Mouse (Mus musculus) stomach, postnatal 0 days (tissue): Measurements from ENCODE around the gene Lhx4. TPM values are rescaled to one million over a fixed set of nuclear protein-coding genes. Genes with fewer than 3 reads are reported as not detected.
A peak's percentile ranks its signal among the peaks of the same experiment; 100 is the strongest.

Source experiments
- ATAC-seq: fragments of 200-750 bp; cut with Nextera tagmentation; 2 replicates; pipeline ENCODE4 v1.8.0; 2017; ENCODE audit not compliant: low FRiP score, low TSS enrichment
- DNase-seq: peaks from one replicate; pipeline ENCODE4 v3.0.0-alpha.2; 2016; ENCODE audit warnings: low spot score
- H3K27ac ChIP-seq: fragments of 300-500 bp; sonication (generic); replicated peaks from 2 replicates; pipeline ENCODE4 v1.5.1; 2014; ENCODE audit warnings: mild to moderate bottlenecking, control low read depth
- H3K27me3 ChIP-seq: fragments of 300-500 bp; sonication (generic); 2 replicates; pipeline ENCODE4 v1.6.1; 2014; ENCODE audit warnings: low read length; ENCODE audit not compliant: control insufficient read depth, insufficient read depth
- H3K36me3 ChIP-seq: fragments of 300-500 bp; sonication (generic); 2 replicates; pipeline ENCODE4 v1.6.1; 2014; ENCODE audit warnings: low read length, mixed read lengths; ENCODE audit not compliant: control insufficient read depth, insufficient read depth
- H3K4me1 ChIP-seq: fragments of 300-500 bp; sonication (generic); replicated peaks from 2 replicates; pipeline ENCODE4 v1.6.1; 2014; ENCODE audit warnings: antibody characterized with exemption; ENCODE audit not compliant: control insufficient read depth, insufficient read depth
- H3K4me2 ChIP-seq: fragments of 300-500 bp; sonication (generic); replicated peaks from 2 replicates; pipeline ENCODE4 v1.6.1; 2014; ENCODE audit warnings: low read depth, mild to moderate bottlenecking, control low read depth, moderate library complexity
- H3K4me3 ChIP-seq: fragments of 300-500 bp; sonication (generic); 2 replicates; pipeline ENCODE4 v1.5.1; 2014; ENCODE audit warnings: low read depth, low read length, control low read depth
- H3K9ac ChIP-seq: fragments of 300-500 bp; sonication (generic); 2 replicates; pipeline ENCODE4 v1.6.1; 2014; ENCODE audit warnings: mild to moderate bottlenecking, low read length, control low read depth, mixed read lengths
- H3K9me3 ChIP-seq: fragments of 300-500 bp; sonication (generic); 2 replicates; pipeline ENCODE4 v1.6.1; 2016; ENCODE audit warnings: low read length; ENCODE audit not compliant: control insufficient read depth
- CTCF ChIP-seq: IDR thresholded peaks from 2 replicates; pipeline ENCODE4 v1.5.1; 2016; ENCODE audit warnings: antibody characterized with exemption, low read depth, mild to moderate bottlenecking, moderate library complexity
- EP300 ChIP-seq: optimal IDR thresholded peaks from 2 replicates; pipeline ENCODE3; 2016; ENCODE audit warnings: antibody characterized with exemption
- WGBS: fragments of 180-500 bp; shearing (Covaris S2); extraction: QIAGEN DNeasy Blood & Tissue Kit; methylation state at CpG from one replicate; pipeline ENCODE4 v1.1.7; 2014; 5-methylcytosine and 5-hydroxymethylcytosine counted together
- polyA plus RNA-seq: library from polyadenylated mRNA; unstranded; fragments of >200 nt; fragmentation: Nextera tagmentation; extraction: Ambion mirVana; gene quantifications from 2 replicates; pipeline ENCODE4 v1.2.1, GENCODE M21; 2015

The Lhx4 gene
- polyA plus RNA-seq, 1 experiment from 2014 or later, result 0.10 TPM

DNA sequence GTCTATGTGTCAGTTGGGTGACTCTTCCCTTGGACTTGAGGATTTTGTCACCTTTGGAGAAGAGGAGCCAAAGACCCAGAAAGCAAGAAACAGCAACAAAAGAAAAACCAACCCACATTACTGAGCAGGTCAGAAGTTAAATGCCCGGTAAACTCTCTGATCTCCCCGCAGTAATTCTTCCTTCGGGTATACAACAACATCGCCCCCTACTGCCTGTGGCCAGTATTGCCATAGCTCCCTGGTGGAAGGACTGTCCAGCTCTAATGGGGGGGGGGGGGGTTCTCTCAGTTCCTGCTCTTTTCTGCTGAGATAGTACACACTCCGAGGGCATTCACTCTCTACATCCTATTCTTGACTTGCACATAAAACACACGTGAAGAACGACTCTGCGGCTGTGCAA, 30.0 kb downstream of the Lhx4 start:
- Histone ChIP-seq H3K4me1 (no peaks in the 10 kb centered on the region), H3K36me3 (no peaks in the 10 kb centered on the region), H3K27me3 (peaks cover 3% of the 10 kb centered on the region; the same call in 1 of the 2 replicates), H3K27ac (no peak overlapping the region), H3K9me3 (no peaks in the 10 kb centered on the region), H3K9ac (no peak overlapping the region), H3K4me2 (no peak overlapping the region), H3K4me3 (no peak overlapping the region)
- no peak for ATAC-seq
- no peak for TF ChIP-seq EP300
- peak; percentile 58 for TF ChIP-seq CTCF
- DNase-seq, result peak; percentile 37
- 41% methylated on average over 8 of the region's 8 CpGs for WGBS

DNA sequence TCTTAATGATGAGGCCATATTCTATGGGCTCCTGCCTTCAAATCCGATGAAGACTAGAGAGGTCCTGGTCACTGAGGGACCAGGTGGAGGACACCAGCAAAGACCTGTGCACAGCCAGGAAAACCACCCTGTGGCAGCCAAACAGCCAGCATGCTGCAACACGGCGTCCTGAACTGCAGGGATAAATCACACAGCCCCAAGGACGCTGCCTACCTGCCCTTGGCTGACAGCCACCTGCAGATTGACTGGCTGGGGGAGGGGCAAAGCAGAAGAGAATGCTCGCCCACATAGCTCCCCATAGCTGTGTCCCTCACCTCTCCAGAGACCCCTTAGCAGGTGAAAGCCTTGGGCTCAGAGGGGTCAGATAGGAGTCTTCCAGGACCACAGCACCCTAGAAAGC, 31.5 kb downstream of the Lhx4 start:
- TF ChIP-seq EP300 (no peak), CTCF (no peak)
- no peaks in the 10 kb centered on the region for H3K4me1 ChIP-seq
- peaks cover 3% of the 10 kb centered on the region; the same call in 1 of the 2 replicates for H3K27me3 ChIP-seq
- ATAC-seq (no peak), DNase-seq (no peak)
- no peak overlapping the region for H3K27ac ChIP-seq
- H3K4me3 ChIP-seq, result no peak overlapping the region
- H3K36me3 ChIP-seq, result no peaks in the 10 kb centered on the region
- H3K9ac ChIP-seq, result no peak overlapping the region
- no peak overlapping the region for H3K4me2 ChIP-seq
- WGBS, result 35% methylated on average over 5 of the region's 5 CpGs
- no peaks in the 10 kb centered on the region for H3K9me3 ChIP-seq

- Histone ChIP-seq H3K27me3 (peaks cover 3% of the 10 kb centered on the region; the same call in 1 of the 2 replicates), H3K4me3 (no peak overlapping the region), H3K9me3 (no peaks in the 10 kb centered on the region), H3K4me2 (no peak overlapping the region), H3K4me1 (no peaks in the 10 kb centered on the region), H3K36me3 (no peaks in the 10 kb centered on the region), H3K27ac (no peak overlapping the region), H3K9ac (no peak overlapping the region)
- no peak for TF ChIP-seq EP300
- TF ChIP-seq CTCF, result no peak
- ATAC-seq (no peak), DNase-seq (no peak)
- 81% methylated on average over 3 of the region's 3 CpGs for WGBS
Observed at GRCm38 (mm10) chr1:155718851-155719250, 32.6 kb downstream of the Lhx4 start.

GRCm38 (mm10) chr1:155717301-155717700, 34.2 kb downstream of the Lhx4 start:
- ATAC-seq (no peak), DNase-seq (no peak)
- TF ChIP-seq CTCF, result no peak
- no peak for TF ChIP-seq EP300
- no peak overlapping the region for H3K4me3 ChIP-seq
- H3K9ac ChIP-seq, result no peak overlapping the region
- no peak overlapping the region for H3K27ac ChIP-seq
- H3K4me1 ChIP-seq, result no peaks in the 10 kb centered on the region
- no peaks in the 10 kb centered on the region for H3K9me3 ChIP-seq
- no peaks in the 10 kb centered on the region for H3K27me3 ChIP-seq
- WGBS, result 88% methylated on average over 12 of the region's 12 CpGs
- no peak overlapping the region for H3K4me2 ChIP-seq
- H3K36me3 ChIP-seq, result no peaks in the 10 kb centered on the region

- ATAC-seq, result no peak
- Histone ChIP-seq H3K27ac (no peak overlapping the region), H3K9ac (no peak overlapping the region), H3K36me3 (no peaks in the 10 kb centered on the region), H3K9me3 (no peaks in the 10 kb centered on the region), H3K4me2 (no peak overlapping the region), H3K27me3 (no peaks in the 10 kb centered on the region), H3K4me3 (no peak overlapping the region), H3K4me1 (no peaks in the 10 kb centered on the region)
- DNase-seq, result no peak
- TF ChIP-seq CTCF (no peak), EP300 (no peak)
Observed at GRCm38 (mm10) chr1:155715366-155715765, 36.1 kb downstream of the Lhx4 start.

DNA sequence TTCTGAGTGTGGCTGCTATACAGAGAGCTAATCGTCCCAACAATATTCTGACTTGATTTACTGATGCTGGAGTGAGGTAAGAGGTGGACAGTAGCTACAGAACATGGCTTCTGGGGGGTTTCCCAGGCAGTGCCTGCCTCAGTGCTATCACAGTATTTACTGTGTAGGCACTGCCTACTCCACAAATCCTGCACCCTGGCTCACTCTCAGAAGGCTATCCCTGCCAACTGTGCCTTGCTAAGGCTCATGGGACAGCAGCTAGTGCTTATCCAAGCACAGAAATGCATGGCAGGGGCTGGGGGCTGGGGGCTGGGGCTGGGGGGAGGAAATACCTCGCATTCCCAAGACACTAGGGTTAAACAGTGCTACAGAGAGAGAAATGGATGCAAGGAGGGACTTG, 38.2 kb downstream of the Lhx4 start:
- WGBS, result 37% methylated on average over 2 of the region's 2 CpGs
- Histone ChIP-seq H3K36me3 (no peaks in the 10 kb centered on the region), H3K4me3 (no peak overlapping the region), H3K9ac (no peak overlapping the region), H3K9me3 (no peaks in the 10 kb centered on the region), H3K27ac (no peak overlapping the region), H3K27me3 (no peaks in the 10 kb centered on the region), H3K4me2 (no peak overlapping the region), H3K4me1 (no peaks in the 10 kb centered on the region)
- no peak for TF ChIP-seq CTCF
- no peak for TF ChIP-seq EP300
- DNase-seq (no peak), ATAC-seq (no peak)

- H3K36me3 ChIP-seq, result no peaks in the 10 kb centered on the region
- no peak overlapping the region for H3K9ac ChIP-seq
- H3K27me3 ChIP-seq, result no peaks in the 10 kb centered on the region
- no peak overlapping the region for H3K27ac ChIP-seq
- TF ChIP-seq CTCF, result no peak
- no peak for TF ChIP-seq EP300
- WGBS, result 45% methylated on average over 5 of the region's 5 CpGs
- DNase-seq (no peak), ATAC-seq (peak; percentile 26; the same call in 1 of the 2 replicates)
- no peaks in the 10 kb centered on the region for H3K9me3 ChIP-seq
- H3K4me1 ChIP-seq, result no peaks in the 10 kb centered on the region
- H3K4me2 ChIP-seq, result no peak overlapping the region
- no peak overlapping the region for H3K4me3 ChIP-seq
Observed at GRCm38 (mm10) chr1:155704182-155704581, 47.3 kb downstream of the Lhx4 start.
